Mouse (Mus musculus): ENCODE results near the gene Pex13.

DNA sequence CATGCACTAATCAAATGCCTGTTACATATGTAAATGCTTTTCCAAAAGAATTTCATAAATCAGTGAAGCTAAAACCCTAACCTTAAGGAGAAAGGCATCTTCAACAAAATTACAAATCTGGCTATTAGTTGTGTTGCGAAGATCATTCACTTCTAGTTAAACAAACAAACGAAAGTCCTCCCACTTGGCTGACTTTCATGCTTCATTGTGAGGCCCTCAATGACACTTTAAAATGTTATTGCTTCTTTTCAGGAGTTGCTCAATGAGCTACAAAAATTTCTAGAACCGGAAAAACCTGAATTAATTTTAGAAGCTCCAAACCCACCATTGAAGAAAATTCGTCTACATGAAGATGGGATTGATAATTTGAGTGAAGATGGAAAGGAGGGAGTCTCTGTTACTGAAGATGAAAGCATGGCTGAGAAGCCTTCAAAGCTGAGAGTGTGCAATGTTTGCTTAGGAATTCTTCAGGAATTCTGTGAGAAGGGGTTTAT is 6.5 kb upstream of the Pex13 start:
- no peak for TF ChIP-seq CTCF (IDR thresholded peaks at IDR 0.05; ENCODE audit: borderline replicate concordance, insufficient read depth, low read length)
- no peak for TF ChIP-seq POLR2A (IDR thresholded peaks at IDR 0.05; ENCODE audit: low read depth, low read length)

Measured in embryonic fibroblast, embryonic 13.5 days (primary cell).